Mouse (Mus musculus) gastrocnemius, postnatal 4 days (tissue): ENCODE data around the gene 4933428M09Rik. TPM values are rescaled to one million over a fixed set of nuclear protein-coding genes. Genes with fewer than 3 reads are reported as not detected.
"Not testable (repeated sequence)": the region's sequence is repeated elsewhere in the genome, so short reads cannot be mapped to it uniquely, and the experiment has no call there.

Experiments
- DNase-seq, 2 experiments: peaks; one replicate each; pipeline ENCODE4 v3.0.0; 2021 to 2022; ENCODE audit warnings: low spot score in 2 of 2, mixed read lengths in 2 of 2
- long read RNA-seq, 2 experiments: library from polyadenylated mRNA; stranded (forward); transcript quantifications; one replicate each; pipeline ENCODE4 v2.0.0; 2021
- total RNA-seq, 2 experiments: library from RNA; stranded (reverse); gene quantifications; 2 replicates each; pipeline ENCODE4 v1.2.3; 2021

Gene 4933428M09Rik
- not detected for total RNA-seq
- long read RNA-seq, experiment 1 = 0 reads
- long read RNA-seq, experiment 2 = 0 reads

- no peak for DNase-seq
Measured at GRCm38 (mm10) chrX:139178928-139179327, at the start of gene 4933428M09Rik. 4933428M09Rik (plus strand) TSS chrX:139179228.

- peak in 1 of 2 experiments; percentile 6 for DNase-seq
Measured at GRCm38 (mm10) chrX:139134031-139134430, 45.0 kb upstream of the 4933428M09Rik start.

- DNase-seq = not testable (repeated sequence)
Measured at GRCm38 (mm10) chrX:139191506-139191905, 12.5 kb downstream of the 4933428M09Rik start.

GRCm38 (mm10) chrX:139194572-139195279 lies 15.7 kb downstream of the 4933428M09Rik start:
- no peak for DNase-seq

GRCm38 (mm10) chrX:139209191-139209828 lies 30.3 kb downstream of the 4933428M09Rik start:
- not testable (repeated sequence) for DNase-seq

- DNase-seq = peak; percentile 60 to 74
Measured at GRCm38 (mm10) chrX:139209829-139210225, 30.8 kb downstream of the 4933428M09Rik start, which contains the start of gene Mum1l1. Mum1l1 (plus strand) TSS chrX:139210042.

GRCm38 (mm10) chrX:139214765-139215164 lies 35.7 kb downstream of the 4933428M09Rik start:
- DNase-seq = no peak

GRCm38 (mm10) chrX:139216409-139216808 lies 37.4 kb downstream of the 4933428M09Rik start:
- DNase-seq = no peak

- peak; percentile 35 to 54 for DNase-seq
Measured at GRCm38 (mm10) chrX:139216991-139217593, 38.1 kb downstream of the 4933428M09Rik start.

- no peak for DNase-seq
Measured at GRCm38 (mm10) chrX:139217776-139218175, 38.7 kb downstream of the 4933428M09Rik start.

- peak in 1 of 2 experiments; percentile 30 for DNase-seq
Measured at GRCm38 (mm10) chrX:139219017-139219416, 40.0 kb downstream of the 4933428M09Rik start.

- DNase-seq = no peak
Measured at GRCm38 (mm10) chrX:139220830-139221229, 41.8 kb downstream of the 4933428M09Rik start.

GRCm38 (mm10) chrX:139221893-139222292 lies 42.9 kb downstream of the 4933428M09Rik start:
- no peak for DNase-seq

Other genes with a start within 250 kb of the 4933428M09Rik start
- under 1 TPM in 1 of 2 experiments, not detected in 1; 0.36 TPM for gene Serpina7, start 94.0 kb upstream of the 4933428M09Rik start, total RNA-seq
- gene 4930513O06Rik, start 93.0 kb upstream of the 4933428M09Rik start, total RNA-seq = not detected
- gene Mum1l1, start 30.8 kb downstream of the 4933428M09Rik start, total RNA-seq = 10 to 100 TPM; 21.4 to 23.4 TPM
- gene Trap1a, start 154.5 kb downstream of the 4933428M09Rik start, total RNA-seq = not detected